Mouse (Mus musculus) spleen, adult 2 months (tissue): ENCODE measurements at regions not wholly inside any gene's neighbourhood (a gene's known extent, or its start where the extent isn't known, plus 50 kb on each side); places are given as distances from the start of the nearest gene placed in this dataset.

ENCODE experiments used
- CTCF ChIP-seq: fragments of 200-500 bp; IDR thresholded peaks from 2 replicates; pipeline ENCODE4 v1.5.1; 2011; ENCODE audit warnings: mild to moderate bottlenecking, inconsistent platforms; ENCODE audit not compliant: insufficient read depth, insufficient read length, insufficient replicate concordance; ENCODE audit errors: extremely low read depth
- POLR2A ChIP-seq: fragments of 200-500 bp; IDR thresholded peaks from 2 replicates; pipeline ENCODE4 v1.6.1; 2011; ENCODE audit warnings: low read depth, low read length, inconsistent platforms

DNA sequence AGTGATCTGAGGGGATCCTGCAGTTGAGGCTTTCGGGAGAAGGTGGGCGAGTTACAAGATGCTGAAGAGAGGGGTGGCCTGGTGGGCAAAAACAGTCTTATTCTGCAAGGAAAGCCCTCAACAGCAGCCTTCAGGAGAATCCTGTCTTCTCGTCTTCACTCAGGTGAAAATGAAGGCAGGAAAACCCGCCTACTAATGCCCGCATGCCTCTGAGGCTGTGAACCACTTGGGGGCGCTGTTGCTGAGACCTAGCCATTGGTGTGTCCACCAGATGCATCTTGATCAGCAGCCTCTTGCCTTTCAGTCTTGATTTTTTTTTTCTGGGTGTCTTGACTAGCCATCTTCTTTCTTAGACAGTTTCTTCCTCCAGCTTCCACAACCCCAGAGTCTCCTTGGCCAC is 85.2 kb upstream of the Tpm1 start:
- TF ChIP-seq CTCF (no peak), POLR2A (no peak)
